Comparison of ENCODE assay signal across 20 mouse cellular contexts in the genomic region with DNA sequence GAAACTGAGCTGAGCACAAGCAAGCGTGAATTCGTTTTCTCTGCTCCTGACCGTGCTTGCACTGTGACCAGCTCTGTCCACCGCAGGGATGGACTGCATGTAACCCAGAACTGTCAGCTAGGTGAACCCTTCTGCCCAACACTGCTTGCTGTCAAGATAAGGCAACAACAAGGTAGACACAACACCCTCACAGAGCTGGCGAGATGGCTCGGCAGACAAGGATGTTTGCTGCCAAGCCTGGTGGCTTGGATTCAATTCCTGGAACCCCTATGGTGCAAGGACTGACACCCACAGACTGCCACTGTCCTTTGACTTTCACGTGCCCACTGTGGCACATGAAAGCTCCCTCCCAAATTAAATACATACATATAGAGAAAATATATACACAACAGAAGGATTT. TPM values are rescaled to one million over a fixed set of nuclear protein-coding genes. Genes with fewer than 3 reads are reported as not detected.
DNase-seq lines count a peak whose midpoint lies in the region; ATAC-seq lines count a peak whose summit lies in the region.
"Had no signal": no experiment of that assay in that cellular context is flagged by ENCODE, and none has a peak within 500 bp of the region (broad histone marks: within the 10 kb centered on the region; RNA-seq: fewer than 3 reads in every experiment).

No protein-coding gene starts in this region.

- peaks cover 13% of the 10 kb centered on the region for H3K4me1 ChIP-seq in midbrain, embryonic 15.5 days

- no peak overlapping the region for H3K4me2 ChIP-seq in midbrain, embryonic 15.5 days
- H3K4me2 ChIP-seq: embryonic facial prominence, embryonic 12.5 days; forebrain, embryonic 15.5 days; heart, embryonic 12.5 days; hindbrain, embryonic 12.5 days had no signal

- ATAC-seq in midbrain, embryonic 15.5 days (replicated peaks), result no peak
- ATAC-seq: forebrain, embryonic 15.5 days; hindbrain, embryonic 16.5 days had no signal

- no peak overlapping the region for H3K4me3 ChIP-seq in midbrain, embryonic 15.5 days
- H3K4me3 ChIP-seq: embryonic facial prominence, embryonic 12.5 days; forebrain, embryonic 15.5 days; heart, embryonic 12.5 days; hindbrain, embryonic 12.5 days had no signal

- peaks cover 5% of the 10 kb centered on the region; the same call in 1 of the 2 replicates for H3K36me3 ChIP-seq in midbrain, embryonic 15.5 days (replicated peaks)

- H3K9me3 ChIP-seq in midbrain, embryonic 15.5 days, result no peaks in the 10 kb centered on the region
- H3K9me3 ChIP-seq: embryonic facial prominence, embryonic 12.5 days; forebrain, embryonic 15.5 days; heart, embryonic 12.5 days; hindbrain, embryonic 12.5 days had no signal

- DNase-seq in brain, adult 2 months (ENCODE audit: low read depth, low spot score), result peak; percentile 82
- peak; percentile 72 for DNase-seq in cerebellum, adult 11 months
- DNase-seq in cerebellum, adult 8-10 months, result peak; percentile 73
- DNase-seq in cerebellum, postnatal 14 days, result peak; percentile 90 to 92
- DNase-seq in layer of hippocampus, adult 9-10 months (ENCODE audit: low spot score), result no peak
- DNase-seq in gastrocnemius, adult 8-10 months (ENCODE audit: low spot score in 2 of 2), result no peak
- DNase-seq: adrenal gland, adult 2 months; adrenal gland, postnatal 25 days; gastrocnemius, postnatal 14 days; kidney, adult 11 months had no signal

- H3K9ac ChIP-seq in midbrain, embryonic 15.5 days, result no peak overlapping the region
- H3K9ac ChIP-seq: embryonic facial prominence, embryonic 12.5 days; forebrain, embryonic 15.5 days; heart, embryonic 12.5 days; hindbrain, embryonic 12.5 days had no signal

- H3K27ac ChIP-seq in midbrain, embryonic 15.5 days, result no peak overlapping the region
- H3K27ac ChIP-seq: embryonic facial prominence, embryonic 12.5 days; forebrain, embryonic 15.5 days; hindbrain, embryonic 12.5 days had no signal

- no peaks in the 10 kb centered on the region for H3K27me3 ChIP-seq in midbrain, embryonic 15.5 days (replicated peaks)
- H3K27me3 ChIP-seq: forebrain, embryonic 15.5 days; heart, embryonic 12.5 days; hindbrain, embryonic 12.5 days had no signal

- WGBS in midbrain, embryonic 15.5 days, result 83% methylated on average over 7 of the region's 7 CpGs

RNA-seq across cellular contexts. Expression of a gene that starts 2.9 kb away (rescaled TPM):
- total RNA-seq in gastrocnemius, adult 8-10 months (2022), result not detected
- polyA plus RNA-seq in midbrain, embryonic 15.5 days (2015; fragmentation: Nextera tagmentation; extraction: Ambion mirVana), result not detected in 2 replicates
- total RNA-seq: adrenal gland, adult 2 months; adrenal gland, postnatal 25 days; common myeloid progenitor, adult 5-6 weeks; gastrocnemius, postnatal 14 days; heart, adult 8-10 months; heart, postnatal 25 days had no signal
- polyA plus RNA-seq: adrenal gland, adult 2 months; embryonic facial prominence, embryonic 12.5 days; forebrain, embryonic 11.5 days had no signal

RNA-seq across cellular contexts. Expression of a gene that starts 7.4 kb away (rescaled TPM):
- 10 to 100 TPM; 59.0 to 70.3 (median 63.5) TPM for total RNA-seq in gastrocnemius, adult 8-10 months (2022)
- polyA plus RNA-seq in midbrain, embryonic 15.5 days (2015; fragmentation: Nextera tagmentation; extraction: Ambion mirVana), result 146 and 147 TPM in 2 replicates

RNA-seq across cellular contexts. Expression of a gene that starts 7.5 kb away (rescaled TPM):
- 10 to 100 TPM; 13.6 to 14.7 (median 14.1) TPM for total RNA-seq in gastrocnemius, adult 8-10 months (2022)
- 105 and 107 TPM in 2 replicates for polyA plus RNA-seq in midbrain, embryonic 15.5 days (2015; fragmentation: Nextera tagmentation; extraction: Ambion mirVana)

RNA-seq across cellular contexts. Expression of a gene that starts 27.0 kb away (rescaled TPM):
- total RNA-seq in gastrocnemius, adult 8-10 months (2022), result 10 to 100 TPM; 38.7 to 48.8 (median 43.2) TPM
- 15.0 and 15.6 TPM in 2 replicates for polyA plus RNA-seq in midbrain, embryonic 15.5 days (2015; fragmentation: Nextera tagmentation; extraction: Ambion mirVana)

RNA-seq across cellular contexts. Expression of a gene that starts 35.1 kb away (rescaled TPM):
- 100 to 1,000 TPM; 409 to 479 (median 445) TPM for total RNA-seq in gastrocnemius, adult 8-10 months (2022)
- 42.6 and 44.2 TPM in 2 replicates for polyA plus RNA-seq in midbrain, embryonic 15.5 days (2015; fragmentation: Nextera tagmentation; extraction: Ambion mirVana)

Comparison
In these comparisons a context has a peak if more than half of its experiments do, and no peak if none do; other contexts are left out.
1. DNase-seq: peak in brain, adult 2 months (single experiment), cerebellum, adult 11 months (single experiment), cerebellum, adult 8-10 months (single experiment) and cerebellum, postnatal 14 days (2 of 2); none in layer of hippocampus, adult 9-10 months (single experiment) and gastrocnemius, adult 8-10 months (0 of 2).